Mouse (Mus musculus): ENCODE measurements around the gene Mdp1.

The Mdp1 gene

DNA sequence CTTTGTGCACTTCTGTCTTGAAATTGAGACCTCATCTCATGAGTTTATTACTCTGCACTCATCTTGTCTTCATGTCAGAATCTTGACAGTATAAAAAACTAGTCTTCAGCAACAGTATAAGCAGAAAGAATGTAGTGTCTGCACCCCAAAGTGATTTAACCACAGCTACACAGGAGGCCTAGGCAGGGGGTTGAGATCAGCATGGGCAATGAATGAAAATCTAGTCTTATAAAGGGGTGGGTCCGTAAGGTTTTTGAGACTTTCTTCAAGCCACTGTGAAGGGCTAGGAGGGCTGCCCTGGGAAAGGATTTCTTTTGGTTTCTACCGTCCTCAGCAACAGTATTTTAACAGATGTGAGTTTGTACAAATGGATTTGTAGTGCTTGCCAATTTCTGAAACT lies 328 bp upstream of the Mdp1 start:
- POLR2A ChIA-PET: interaction anchor here (0.6 to 4.9 kb wide), 44 partner anchors 9 to 222 kb away, joined by 3 to 61 read pairs (median 4); partner anchors contain the start of genes Gmpr2 (in 4 of the 4), Nedd8 (in 4 of the 4), Rec8 (in 3 of the 4) and A730061H03Rik (in 2 of the 4)
- CTCF ChIA-PET: interaction anchor here (0.5 to 2.2 kb wide), 27 partner anchors 9 to 293 kb away, joined by 3 to 14 read pairs (median 3); partner anchors contain the start of genes Gmpr2 (in 2 of the 4), Nedd8 (in 2 of the 4), Psme2 (in 2 of the 4) and Rnf31 (in 2 of the 4)

DNA sequence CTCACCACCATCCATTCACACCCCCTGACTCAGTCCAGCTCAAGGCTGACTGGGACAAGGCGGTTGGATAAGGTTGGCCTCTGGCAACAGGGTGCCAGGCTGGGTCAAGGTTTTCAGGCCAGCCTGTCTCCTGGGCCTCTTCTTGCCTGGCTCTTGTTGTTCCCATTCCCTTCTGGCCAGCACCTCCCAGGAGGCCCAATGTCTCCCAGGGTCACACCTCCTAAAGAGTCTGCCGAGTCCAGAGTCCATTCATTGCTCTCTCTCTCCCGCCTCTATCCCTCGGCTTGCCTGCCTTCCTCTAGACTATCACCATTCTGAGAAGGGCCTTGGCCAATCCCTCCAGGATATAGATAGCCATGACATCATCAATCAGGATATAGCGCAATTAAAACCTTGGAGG lies 2.3 kb downstream of the Mdp1 start:
- ChIA-PET POLR2A (interaction anchor here in 3 of 4 experiments (0.6 to 1.6 kb wide), 4 partner anchors 11 to 106 kb away, joined by 3 to 9 read pairs (median 4); partner anchors contain the start of genes Gmpr2 (in 1 of the 3) and Nedd8 (in 1 of the 3)), CTCF (no interaction called here)

DNA sequence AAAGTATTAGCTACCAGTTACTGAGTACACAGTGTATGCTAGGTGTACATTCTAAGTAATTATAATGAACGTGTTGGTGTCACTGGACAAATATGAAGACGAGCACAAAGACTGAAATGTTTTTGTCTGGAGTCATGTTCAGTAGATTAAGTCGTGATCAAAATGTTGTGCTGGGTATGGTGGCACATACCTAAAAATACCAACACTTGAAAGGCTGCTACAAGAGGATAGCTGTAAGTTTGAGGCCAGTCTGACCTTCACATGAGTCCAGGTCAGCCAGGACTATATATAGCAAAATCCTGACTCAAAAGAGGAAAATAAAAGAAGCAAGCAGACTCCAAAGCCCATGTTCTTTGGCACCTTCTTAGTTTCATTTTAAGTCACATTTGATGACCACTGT lies 3.4 kb downstream of the Mdp1 start:
- ChIA-PET CTCF (no interaction called here), POLR2A (interaction anchor here in 2 of 4 experiments (1.3 to 1.4 kb wide), 2 partner anchors 15 to 25 kb away, joined by 3 read pairs; partner anchors contain the start of genes Gmpr2 (in 1 of the 2), Nedd8 (in 1 of the 2) and Tinf2 (in 1 of the 2))

DNA sequence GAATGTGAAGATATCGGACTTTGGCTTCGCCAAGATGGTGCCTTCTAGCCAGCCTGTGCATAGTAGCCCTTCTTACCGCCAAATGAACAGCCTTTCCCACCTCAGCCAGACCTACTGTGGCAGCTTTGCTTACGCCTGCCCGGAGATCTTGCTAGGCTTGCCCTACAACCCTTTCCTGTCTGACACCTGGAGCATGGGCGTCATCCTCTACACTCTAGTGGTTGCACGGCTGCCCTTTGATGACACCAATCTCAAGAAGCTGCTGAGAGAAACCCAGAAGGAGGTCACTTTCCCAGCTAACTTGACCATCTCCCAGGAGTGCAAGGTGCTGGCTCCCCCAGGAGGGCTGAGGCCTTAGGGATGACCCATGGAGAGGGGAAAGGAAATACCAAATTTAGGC lies 8.8 kb downstream of the Mdp1 start:
- ChIA-PET POLR2A (interaction anchor here in 2 of 4 experiments (0.6 to 2.7 kb wide), 7 partner anchors 8 to 179 kb away, joined by 3 to 10 read pairs (median 3); partner anchors contain the start of genes Gm49378 (in 1 of the 2), Mdp1 (in 1 of the 2), Nedd8 (in 1 of the 2) and Tm9sf1 (in 1 of the 2)), CTCF (interaction anchor here (0.6 to 1.3 kb wide), 5 partner anchors 9 to 352 kb away, joined by 3 to 9 read pairs (median 3); partner anchors contain the start of gene Mdp1 (in 1 of the 4))

DNA sequence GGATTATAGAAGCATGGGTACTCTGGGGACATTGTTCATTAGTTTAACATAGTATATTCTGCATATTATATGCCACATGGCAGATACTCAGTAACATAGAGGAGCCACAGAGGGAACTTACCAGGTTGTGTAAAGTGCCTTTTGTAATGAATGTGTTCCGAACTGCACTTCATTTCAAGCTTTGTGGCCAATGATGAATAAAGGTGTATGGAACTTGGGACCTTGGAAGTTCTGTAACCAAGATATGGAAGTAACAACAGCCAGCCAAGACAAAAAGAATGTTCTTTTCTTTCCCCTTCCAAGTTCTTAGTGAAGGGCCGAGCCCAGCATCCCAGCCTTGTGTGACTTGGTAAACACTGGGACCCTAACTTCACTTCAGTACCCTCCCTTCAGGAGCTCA lies 10.4 kb downstream of the Mdp1 start, which contains the start of gene Tssk4:
Gene Tssk4, plus strand, starts transcription at position 301 of the 400 bp plus-strand sequence.
- CTCF ChIA-PET: no interaction called here

DNA sequence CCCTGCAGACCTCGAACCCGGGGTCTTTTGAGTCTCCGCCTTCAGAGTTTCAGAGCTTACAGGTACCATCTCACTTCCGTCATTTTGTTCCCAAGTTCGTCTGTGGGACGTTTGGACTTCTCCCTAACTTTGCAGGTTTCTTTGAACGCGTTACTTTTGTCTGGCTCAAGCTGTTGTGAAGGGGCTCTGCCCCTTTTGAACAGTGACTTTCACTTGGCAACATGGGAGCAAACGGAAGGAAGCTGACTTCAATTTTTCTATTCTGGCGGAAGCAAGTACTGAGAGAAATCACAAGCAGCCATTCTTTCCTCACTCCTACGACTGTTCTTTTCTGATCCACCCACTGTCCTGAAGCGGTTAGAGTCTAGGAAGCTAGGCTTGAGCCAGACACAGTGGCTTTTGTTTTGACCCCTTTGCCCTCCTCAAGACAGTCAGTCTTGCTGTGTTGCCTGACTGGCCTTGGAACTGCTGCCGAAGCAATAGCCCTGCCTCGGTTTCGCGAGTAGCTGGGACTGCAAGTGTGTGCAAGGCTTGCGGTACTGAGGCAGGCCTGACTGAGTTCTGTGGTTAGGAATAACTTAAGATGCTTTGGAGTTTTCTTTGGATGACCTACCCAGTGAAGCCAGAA lies 15.9 kb downstream of the Mdp1 start:
- CTCF ChIA-PET: interaction anchor here in 3 of 4 experiments (0.6 to 1.6 kb wide), 4 partner anchors 16 to 126 kb away, joined by 3 to 6 read pairs (median 4); no protein-coding TSS in a partner anchor
- POLR2A ChIA-PET: interaction anchor here (0.5 to 4.2 kb wide), 36 partner anchors 8 to 722 kb away, joined by 3 to 18 read pairs (median 4); partner anchors contain the start of genes Gmpr2 (in 3 of the 4), Nedd8 (in 3 of the 4), A730061H03Rik (in 2 of the 4) and Ipo4 (in 2 of the 4)

More for the DNA sequence above, 10.4 kb downstream of the Mdp1 start, which contains the start of gene Tssk4:
- POLR2A ChIA-PET: interaction anchor here in 3 of 4 experiments (0.8 to 2.7 kb wide), 7 partner anchors 10 to 120 kb away, joined by 3 to 10 read pairs (median 4); partner anchors contain the start of genes A730061H03Rik (in 1 of the 3), Gm49378 (in 1 of the 3), Gmpr2 (in 1 of the 3) and Mdp1 (in 1 of the 3)

DNA sequence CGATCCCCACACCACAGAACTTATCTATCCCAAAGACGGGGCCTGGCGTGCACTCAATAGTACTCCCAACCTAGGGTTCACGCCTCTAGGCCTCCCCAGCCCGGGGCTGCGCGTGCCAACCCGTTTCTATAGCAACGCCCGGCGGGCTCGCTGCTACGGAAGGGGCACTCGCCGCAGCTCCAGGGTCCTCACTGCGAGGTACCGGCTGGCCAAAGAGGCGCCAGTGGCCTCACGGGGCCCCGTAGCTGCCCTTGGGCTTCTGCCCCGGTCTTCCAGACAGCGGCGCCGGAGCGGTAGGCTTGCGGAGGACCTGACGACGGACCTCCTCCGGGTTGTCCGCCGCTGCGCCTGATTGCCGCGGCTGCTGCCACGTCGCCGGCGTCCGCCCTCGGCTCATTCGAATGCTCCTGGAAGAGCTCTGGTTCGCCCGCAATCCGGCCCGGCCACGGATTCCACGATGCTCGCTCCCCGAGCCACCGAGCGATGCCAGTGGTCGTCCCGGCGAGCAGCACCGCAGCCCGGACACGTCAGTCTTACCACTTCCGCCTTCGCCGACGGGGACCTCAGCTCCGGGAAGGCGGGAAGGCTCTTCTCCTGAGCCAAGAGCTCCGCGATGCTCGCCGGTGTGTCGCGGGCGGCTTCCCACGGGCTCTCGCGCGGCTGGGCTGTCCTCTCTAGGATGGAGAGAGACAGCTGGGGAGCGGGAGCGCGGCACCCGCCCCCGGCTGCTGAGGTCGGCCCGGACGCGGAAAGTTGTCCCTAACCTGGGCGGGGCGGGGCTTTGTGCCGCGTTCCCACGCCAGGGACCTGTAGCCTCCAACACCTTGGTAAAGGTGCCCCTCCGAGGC lies 17.0 kb downstream of the Mdp1 start, which contains the start of gene Tm9sf1:
Gene Tm9sf1, minus strand, starts transcription at position 747 of the 848 bp plus-strand sequence.
- CTCF ChIA-PET: interaction anchor here (0.5 to 1.2 kb wide), 5 partner anchors 100 to 1195 kb away, joined by 3 to 6 read pairs (median 4); no protein-coding TSS in a partner anchor
- POLR2A ChIA-PET: interaction anchor here (0.7 to 3.2 kb wide), 57 partner anchors 8 to 177 kb away, joined by 3 to 15 read pairs (median 4); partner anchors contain the start of genes A730061H03Rik (in 3 of the 4), Dcaf11 (in 3 of the 4), Nedd8 (in 3 of the 4) and Psme2 (in 3 of the 4)

DNA sequence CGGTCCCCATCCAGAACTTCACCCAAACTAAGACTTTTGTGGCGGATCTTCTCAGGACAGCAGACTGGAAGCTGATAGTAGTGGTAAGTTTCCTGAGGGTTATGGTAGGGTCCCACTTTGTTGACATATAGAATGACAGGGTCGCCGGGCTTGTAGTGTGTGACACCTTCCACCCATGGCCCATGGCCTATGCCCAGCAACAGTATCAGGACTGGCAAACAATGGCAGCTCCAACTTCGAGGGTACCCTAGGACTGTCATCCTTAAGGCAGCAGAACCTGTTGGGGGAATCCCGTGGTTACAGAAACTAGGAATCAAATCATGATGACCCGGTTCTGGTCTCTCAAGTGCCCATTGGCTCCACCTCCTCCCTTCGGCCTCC lies 17.6 kb downstream of the Mdp1 start:
- POLR2A ChIA-PET: interaction anchor here in 3 of 4 experiments (0.7 to 3.2 kb wide), 32 partner anchors 9 to 119 kb away, joined by 3 to 15 read pairs (median 4); partner anchors contain the start of genes A730061H03Rik (in 2 of the 3), Dcaf11 (in 2 of the 3), Gmpr2 (in 2 of the 3) and Nedd8 (in 2 of the 3)
- CTCF ChIA-PET: interaction anchor here in 1 of 4 experiments (0.6 kb wide), 1 partner anchor 320 kb away, joined by 3 read pairs; no protein-coding TSS in a partner anchor

DNA sequence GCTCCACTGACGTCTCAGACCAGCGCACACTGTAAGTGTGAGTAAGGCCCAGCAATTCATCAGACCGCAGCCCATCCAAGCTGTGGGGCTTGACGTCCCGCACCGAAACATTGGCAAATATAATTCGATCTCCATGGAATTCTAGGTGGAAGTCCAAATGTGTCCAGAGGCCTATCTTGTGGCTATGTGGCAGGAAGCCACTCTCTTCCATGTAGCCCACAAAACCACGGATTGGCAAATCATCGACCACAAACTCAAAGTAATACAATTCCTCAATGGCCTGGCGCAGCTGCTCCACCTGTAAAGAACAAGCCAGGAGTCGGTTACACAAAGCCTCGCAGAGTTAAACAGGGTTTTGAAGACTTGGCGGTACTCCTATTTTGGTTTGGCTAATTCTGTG lies 19.0 kb downstream of the Mdp1 start:
- ChIA-PET CTCF (interaction anchor here in 2 of 4 experiments (0.6 to 0.7 kb wide), 2 partner anchors 13 to 212 kb away, joined by 3 read pairs; no protein-coding TSS in a partner anchor), POLR2A (interaction anchor here in 2 of 4 experiments (0.7 to 1.0 kb wide), 2 partner anchors 16 to 18 kb away, joined by 4 read pairs; no protein-coding TSS in a partner anchor)

DNA sequence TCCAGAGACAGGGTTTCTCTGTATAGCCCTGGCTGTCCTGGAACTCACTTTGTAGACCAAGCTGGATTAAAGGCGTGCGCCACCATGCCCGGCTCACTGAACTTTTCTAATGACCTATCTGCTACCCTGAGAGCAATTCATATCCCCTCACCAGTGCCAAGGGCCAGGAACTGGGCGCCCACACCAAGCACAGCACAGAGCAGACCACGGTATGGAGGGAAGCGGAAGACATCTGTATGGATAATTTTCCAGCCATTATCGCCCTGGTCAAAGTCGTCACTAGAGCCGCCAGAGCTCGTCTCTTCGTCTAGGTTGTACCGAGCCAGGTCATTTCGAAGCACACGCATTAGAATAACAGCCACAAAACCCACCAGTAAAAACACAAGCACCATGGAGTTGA lies 19.5 kb downstream of the Mdp1 start:
- CTCF ChIA-PET: interaction anchor here in 3 of 4 experiments (0.6 to 0.9 kb wide), 4 partner anchors 13 to 494 kb away, joined by 3 to 4 read pairs (median 4); no protein-coding TSS in a partner anchor

DNA sequence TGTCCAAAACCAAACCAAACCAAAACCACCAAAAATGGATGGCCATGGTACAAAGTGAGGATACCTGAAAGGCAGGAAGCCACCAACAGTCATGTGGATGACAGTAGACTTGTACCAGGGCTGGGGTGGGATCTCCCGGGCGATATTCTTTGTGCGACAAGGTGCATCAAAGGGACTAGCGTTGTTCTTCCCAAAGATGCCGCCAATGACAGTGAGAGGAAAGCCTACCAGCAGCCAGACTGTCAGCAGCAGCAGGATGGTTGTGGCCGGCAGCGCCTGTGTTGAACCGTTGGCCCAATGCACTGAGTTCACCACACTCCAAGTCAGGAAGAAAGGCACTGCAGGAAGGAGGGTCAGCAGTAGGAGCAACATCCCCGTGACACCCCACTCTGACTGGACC lies 22.5 kb downstream of the Mdp1 start, which contains the start of gene Gm49378:
Gene Gm49378, minus strand, starts transcription at position 101 of the 400 bp plus-strand sequence.
- CTCF ChIA-PET: interaction anchor here in 1 of 4 experiments (0.6 kb wide), 1 partner anchor 86 kb away, joined by 3 read pairs; no protein-coding TSS in a partner anchor

More for the DNA sequence above, 19.5 kb downstream of the Mdp1 start:
- POLR2A ChIA-PET: interaction anchor here in 3 of 4 experiments (0.5 to 1.0 kb wide), 9 partner anchors 12 to 1066 kb away, joined by 3 to 4 read pairs (median 3); no protein-coding TSS in a partner anchor

DNA sequence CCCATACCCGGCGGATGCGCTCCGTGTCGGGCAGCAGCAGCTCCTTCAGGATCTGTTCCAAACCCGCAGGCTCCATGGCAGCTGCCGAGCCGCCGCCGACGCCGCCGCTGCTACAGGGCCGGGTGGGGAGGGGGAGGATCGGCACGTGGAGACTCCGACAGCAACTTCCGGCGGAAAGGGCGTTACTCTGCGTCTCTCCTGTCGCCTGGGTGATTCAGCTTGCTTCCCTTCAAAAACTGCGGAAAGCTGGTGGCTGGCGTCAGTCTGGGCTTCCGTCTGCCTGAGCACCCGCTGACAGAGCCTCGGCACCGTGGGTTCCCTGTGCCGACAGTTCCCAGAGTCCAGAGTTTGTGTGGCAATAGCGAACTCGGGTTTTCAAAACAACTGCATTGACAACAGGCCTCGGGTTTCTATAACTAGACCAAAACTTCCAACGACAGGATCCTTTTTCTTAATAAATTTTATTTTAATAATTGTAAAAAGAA lies 24.7 kb downstream of the Mdp1 start, which contains the start of gene Ipo4:
Gene Ipo4, minus strand, starts transcription at position 435 of the 485 bp plus-strand sequence.
- ChIA-PET CTCF (interaction anchor here (0.5 to 2.2 kb wide), 6 partner anchors 25 to 283 kb away, joined by 3 to 5 read pairs (median 4); partner anchors contain the start of gene Mdp1 (in 1 of the 4)), POLR2A (interaction anchor here (0.7 to 2.9 kb wide), 26 partner anchors 8 to 292 kb away, joined by 3 to 15 read pairs (median 4); partner anchors contain the start of genes A730061H03Rik (in 2 of the 4), Psme2 (in 2 of the 4), Tm9sf1 (in 2 of the 4) and Dcaf11 (in 1 of the 4))

More for the DNA sequence above, 22.5 kb downstream of the Mdp1 start, which contains the start of gene Gm49378:
- POLR2A ChIA-PET: interaction anchor here in 2 of 4 experiments (1.2 to 1.4 kb wide), 3 partner anchors 13 to 34 kb away, joined by 3 to 8 read pairs (median 3); partner anchors contain the start of genes Gmpr2 (in 1 of the 2), Nedd8 (in 1 of the 2) and Tssk4 (in 1 of the 2)

DNA sequence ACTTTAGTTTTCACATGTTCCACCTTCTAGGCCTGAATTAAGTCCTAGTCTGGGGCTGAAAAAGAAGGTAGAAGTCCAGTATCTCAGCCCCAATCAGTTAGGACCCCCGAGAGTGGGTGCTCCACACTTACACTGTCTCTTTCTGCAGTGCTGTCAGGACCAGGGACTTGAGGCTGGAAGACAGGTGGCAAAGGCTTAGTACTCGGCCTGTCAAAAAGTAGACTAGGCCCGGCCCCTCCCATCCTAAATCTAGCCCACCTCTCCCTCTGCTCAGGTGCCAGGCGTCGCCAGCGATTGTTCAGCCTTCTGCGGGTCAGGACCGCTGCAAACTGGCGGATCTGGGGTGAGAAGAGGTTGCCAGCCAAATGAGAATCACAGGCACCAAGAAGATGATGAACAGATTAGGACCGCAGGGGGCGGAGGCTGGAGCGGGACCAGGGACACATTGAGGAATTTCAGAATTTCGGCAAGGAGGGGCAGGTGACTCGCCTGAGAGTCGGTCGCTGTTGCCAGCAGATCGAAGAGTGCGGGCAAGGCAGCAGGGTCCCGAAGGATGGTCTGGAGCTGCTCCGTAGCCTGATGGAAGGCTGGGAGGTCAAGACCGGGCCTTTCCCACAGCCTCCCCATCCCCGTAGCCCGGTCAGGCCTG lies 25.3 kb downstream of the Mdp1 start:
- CTCF ChIA-PET: interaction anchor here in 3 of 4 experiments (0.6 to 2.2 kb wide), 6 partner anchors 25 to 284 kb away, joined by 3 to 5 read pairs (median 3); partner anchors contain the start of gene Mdp1 (in 1 of the 3)

DNA sequence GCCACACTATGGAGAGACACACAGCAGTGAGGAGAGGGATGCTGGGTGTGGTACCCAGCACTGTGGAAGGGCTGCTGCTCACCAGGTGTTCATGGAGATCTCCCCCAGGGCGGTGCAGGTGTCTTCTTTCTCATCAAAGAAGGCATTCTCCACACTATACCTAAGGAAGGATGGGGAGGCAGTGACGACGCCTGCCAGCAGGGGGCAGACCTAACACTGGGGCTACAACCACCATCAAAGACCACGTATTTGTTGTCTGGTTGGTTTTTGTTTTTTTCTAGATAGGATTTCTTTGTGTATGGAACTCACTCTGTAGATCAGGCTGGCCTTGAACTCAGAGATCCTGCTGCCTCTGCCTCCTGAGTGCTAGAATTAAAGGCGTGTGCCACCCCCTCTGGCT lies 31.0 kb downstream of the Mdp1 start:
- POLR2A ChIA-PET: interaction anchor here in 3 of 4 experiments (0.7 to 2.2 kb wide), 14 partner anchors 10 to 69 kb away, joined by 3 to 7 read pairs (median 4); partner anchors contain the start of genes Gmpr2 (in 2 of the 3), Nedd8 (in 2 of the 3), Rnf31 (in 2 of the 3) and A730061H03Rik (in 1 of the 3)

More for the DNA sequence above, 25.3 kb downstream of the Mdp1 start:
- POLR2A ChIA-PET: interaction anchor here (0.7 to 2.9 kb wide), 25 partner anchors 8 to 293 kb away, joined by 3 to 15 read pairs (median 4); partner anchors contain the start of genes A730061H03Rik (in 2 of the 4), Psme2 (in 2 of the 4), Tm9sf1 (in 2 of the 4) and Dcaf11 (in 1 of the 4)

More for the DNA sequence above, 31.0 kb downstream of the Mdp1 start:
- CTCF ChIA-PET: interaction anchor here in 3 of 4 experiments (1.3 to 1.7 kb wide), 5 partner anchors 12 to 114 kb away, joined by 3 to 9 read pairs (median 6); partner anchors contain the start of genes Mdp1 (in 2 of the 3) and Rec8 (in 2 of the 3)
